Mouse (Mus musculus) hematopoietic stem cell, adult 5-6 weeks (primary cell): ENCODE data around the gene Tmem167. TPM values are rescaled to one million over a fixed set of nuclear protein-coding genes. Genes with fewer than 3 reads are reported as not detected.
"Not testable (repeated sequence)": the region's sequence is repeated elsewhere in the genome, so short reads cannot be mapped to it uniquely, and the experiment has no call there.

Experiments
- ATAC-seq, 2 experiments: fragments of 125-278 bp in 1 of 2; replicated peaks in 1 of 2; 2 replicates each; pipeline ENCODE4 v1.8.0; 2016 to 2017; ENCODE audit warnings: inconsistent platforms in 2 of 2, mild to moderate bottlenecking in 2 of 2, moderate number of reproducible peaks in 2 of 2, low read depth in 1 of 2, moderate TSS enrichment in 1 of 2; ENCODE audit not compliant: low FRiP score in 2 of 2, poor library complexity in 2 of 2, severe bottlenecking in 2 of 2, insufficient read depth in 1 of 2, low TSS enrichment in 1 of 2
- total RNA-seq: library from RNA; stranded (forward); fragments of 172-1452, 232-1000 nt; gene quantifications from 2 replicates; pipeline ENCODE4 v1.2.3, GENCODE M21; 2017

Tmem167 gene
- 18.7 and 18.9 TPM in 2 replicates for total RNA-seq

GRCm38 (mm10) chr13:90088962-90089824 lies at the start of gene Tmem167, which contains the start of gene Xrcc4:
Gene Tmem167 (plus strand): TSS chr13:90089123.
Gene Xrcc4 (minus strand): TSS chr13:90089608.
- ATAC-seq: peak; percentile 100

GRCm38 (mm10) chr13:90039613-90040012 lies 49.3 kb upstream of the Tmem167 start:
- ATAC-seq: no peak

- ATAC-seq: peak in 1 of 2 experiments; percentile 32; a peak in 1 of 4 replicates
Measured at GRCm38 (mm10) chr13:90051735-90052134, 37.2 kb upstream of the Tmem167 start.

- ATAC-seq: no peak
Measured at GRCm38 (mm10) chr13:90052408-90052807, 36.5 kb upstream of the Tmem167 start.

- 0 out of 4 replicates have a peak, but pooled peaks of 1 of the 2 experiments have one; percentile 37 for ATAC-seq
Measured at GRCm38 (mm10) chr13:90061877-90062276, 27.0 kb upstream of the Tmem167 start.

GRCm38 (mm10) chr13:90089825-90090183 lies 881 bp downstream of the Tmem167 start:
- ATAC-seq: no peak

GRCm38 (mm10) chr13:90101514-90101913 lies 12.6 kb downstream of the Tmem167 start:
- ATAC-seq: peak; percentile 51 to 86; a peak in 3 of 4 replicates

- ATAC-seq: no peak
Measured at GRCm38 (mm10) chr13:90106139-90106538, 17.2 kb downstream of the Tmem167 start.

GRCm38 (mm10) chr13:90108746-90109145 lies 19.8 kb downstream of the Tmem167 start:
- not testable (repeated sequence) for ATAC-seq

- ATAC-seq: no peak
Measured at GRCm38 (mm10) chr13:90111681-90112080, 22.8 kb downstream of the Tmem167 start.

- ATAC-seq: peak; percentile 100
Measured at GRCm38 (mm10) chr13:90136156-90136910, 47.4 kb downstream of the Tmem167 start.

- ATAC-seq: no peak
Measured at GRCm38 (mm10) chr13:90141681-90142080, 52.8 kb downstream of the Tmem167 start.

- ATAC-seq: no peak
Measured at GRCm38 (mm10) chr13:90143245-90143644, 54.3 kb downstream of the Tmem167 start.

- ATAC-seq: no peak
Measured at GRCm38 (mm10) chr13:90151881-90152280, 63.0 kb downstream of the Tmem167 start.

GRCm38 (mm10) chr13:90152536-90153273 lies 63.8 kb downstream of the Tmem167 start:
- no peak for ATAC-seq

GRCm38 (mm10) chr13:90164147-90164546 lies 75.2 kb downstream of the Tmem167 start:
- no peak for ATAC-seq

- no peak for ATAC-seq
Measured at GRCm38 (mm10) chr13:90167044-90167443, 78.1 kb downstream of the Tmem167 start.
